Mouse (Mus musculus): ENCODE results near the gene Jade2. TPM values are rescaled to one million over a fixed set of nuclear protein-coding genes. Genes with fewer than 3 reads are reported as not detected.

The Jade2 gene
- polyA plus RNA-seq, 1 experiment from 2014 or later = 0.44 TPM

- WGBS = 26% methylated on average over 4 of the region's 4 CpGs
- no peaks in the 10 kb centered on the region for H3K36me3 ChIP-seq (ENCODE audit: control insufficient read depth, insufficient read depth, low read length)
- DNase-seq (ENCODE audit: low spot score) (no peak), ATAC-seq (ENCODE audit: insufficient number of reproducible peaks, low FRiP score, low TSS enrichment, low read depth) (no peak)
- H3K9me3 ChIP-seq (ENCODE audit: control insufficient read depth, low read length) = no peaks in the 10 kb centered on the region
- no peak overlapping the region for H3K27ac ChIP-seq (replicated peaks; ENCODE audit: low read depth, low read length)
- H3K4me2 ChIP-seq (ENCODE audit: low read depth, severe bottlenecking) = no peak overlapping the region
- no peak overlapping the region for H3K4me3 ChIP-seq (ENCODE audit: low read depth, low read length)
- no peaks in the 10 kb centered on the region for H3K27me3 ChIP-seq (ENCODE audit: control insufficient read depth, insufficient read depth, low read length)
- no peaks in the 10 kb centered on the region for H3K4me1 ChIP-seq (ENCODE audit: control insufficient read depth, insufficient read depth, low read length)
- H3K9ac ChIP-seq (ENCODE audit: low read length) = no peak overlapping the region
These were observed 34.7 kb downstream of the Jade2 start for GRCm38 (mm10) chr11:51822736-51823135.

GRCm38 (mm10) chr11:51820861-51821260 lies 36.6 kb downstream of the Jade2 start:
- no peak overlapping the region for H3K4me2 ChIP-seq (ENCODE audit: low read depth, severe bottlenecking)
- H3K27ac ChIP-seq (replicated peaks; ENCODE audit: low read depth, low read length) = no peak overlapping the region
- peak; percentile 85 for DNase-seq (ENCODE audit: low spot score)
- H3K9ac ChIP-seq (ENCODE audit: low read length) = no peak overlapping the region
- no peaks in the 10 kb centered on the region for H3K9me3 ChIP-seq (ENCODE audit: control insufficient read depth, low read length)
- WGBS = 46% methylated on average over 11 of the region's 11 CpGs
- H3K4me1 ChIP-seq (ENCODE audit: control insufficient read depth, insufficient read depth, low read length) = no peaks in the 10 kb centered on the region
- H3K36me3 ChIP-seq (ENCODE audit: control insufficient read depth, insufficient read depth, low read length) = no peaks in the 10 kb centered on the region
- H3K27me3 ChIP-seq (ENCODE audit: control insufficient read depth, insufficient read depth, low read length) = no peaks in the 10 kb centered on the region
- ATAC-seq (ENCODE audit: insufficient number of reproducible peaks, low FRiP score, low TSS enrichment, low read depth) = no peak
- H3K4me3 ChIP-seq (ENCODE audit: low read depth, low read length) = no peak overlapping the region

GRCm38 (mm10) chr11:51819964-51820363 lies 37.5 kb downstream of the Jade2 start:
- WGBS = 68% methylated on average over 3 of the region's 3 CpGs

GRCm38 (mm10) chr11:51818837-51819236 lies 38.6 kb downstream of the Jade2 start:
- ATAC-seq (ENCODE audit: insufficient number of reproducible peaks, low FRiP score, low TSS enrichment, low read depth) = no peak
- 82% methylated on average over 4 of the region's 4 CpGs for WGBS
- H3K9me3 ChIP-seq (ENCODE audit: control insufficient read depth, low read length) = no peaks in the 10 kb centered on the region

More at GRCm38 (mm10) chr11:51819964-51820363, 37.5 kb downstream of the Jade2 start:
- Histone ChIP-seq H3K9ac (ENCODE audit: low read length) (no peak overlapping the region), H3K9me3 (ENCODE audit: control insufficient read depth, low read length) (no peaks in the 10 kb centered on the region), H3K4me1 (ENCODE audit: control insufficient read depth, insufficient read depth, low read length) (no peaks in the 10 kb centered on the region), H3K36me3 (ENCODE audit: control insufficient read depth, insufficient read depth, low read length) (no peaks in the 10 kb centered on the region), H3K27ac (replicated peaks; ENCODE audit: low read depth, low read length) (no peak overlapping the region), H3K27me3 (ENCODE audit: control insufficient read depth, insufficient read depth, low read length) (no peaks in the 10 kb centered on the region), H3K4me3 (ENCODE audit: low read depth, low read length) (no peak overlapping the region), H3K4me2 (ENCODE audit: low read depth, severe bottlenecking) (no peak overlapping the region)
- ATAC-seq (ENCODE audit: insufficient number of reproducible peaks, low FRiP score, low TSS enrichment, low read depth) (no peak), DNase-seq (ENCODE audit: low spot score) (peak; percentile 51)

GRCm38 (mm10) chr11:51817756-51818155 lies 39.7 kb downstream of the Jade2 start:
- H3K36me3 ChIP-seq (ENCODE audit: control insufficient read depth, insufficient read depth, low read length) = no peaks in the 10 kb centered on the region; the same call in 1 of the 2 replicates
- no peaks in the 10 kb centered on the region for H3K27me3 ChIP-seq (ENCODE audit: control insufficient read depth, insufficient read depth, low read length)
- peak; percentile 94 for DNase-seq (ENCODE audit: low spot score)
- no peak for ATAC-seq (ENCODE audit: insufficient number of reproducible peaks, low FRiP score, low TSS enrichment, low read depth)
- H3K4me1 ChIP-seq (ENCODE audit: control insufficient read depth, insufficient read depth, low read length) = no peaks in the 10 kb centered on the region
- H3K4me3 ChIP-seq (ENCODE audit: low read depth, low read length) = no peak overlapping the region
- no peak overlapping the region for H3K4me2 ChIP-seq (ENCODE audit: low read depth, severe bottlenecking)
- no peaks in the 10 kb centered on the region for H3K9me3 ChIP-seq (ENCODE audit: control insufficient read depth, low read length)
- no peak overlapping the region for H3K9ac ChIP-seq (ENCODE audit: low read length)
- no peak overlapping the region for H3K27ac ChIP-seq (replicated peaks; ENCODE audit: low read depth, low read length)
- 37% methylated on average over 6 of the region's 6 CpGs for WGBS

More at GRCm38 (mm10) chr11:51818837-51819236, 38.6 kb downstream of the Jade2 start:
- Histone ChIP-seq H3K9ac (ENCODE audit: low read length) (no peak overlapping the region), H3K4me1 (ENCODE audit: control insufficient read depth, insufficient read depth, low read length) (no peaks in the 10 kb centered on the region), H3K4me2 (ENCODE audit: low read depth, severe bottlenecking) (no peak overlapping the region), H3K27ac (replicated peaks; ENCODE audit: low read depth, low read length) (no peak overlapping the region), H3K27me3 (ENCODE audit: control insufficient read depth, insufficient read depth, low read length) (no peaks in the 10 kb centered on the region), H3K36me3 (ENCODE audit: control insufficient read depth, insufficient read depth, low read length) (no peaks in the 10 kb centered on the region; the same call in 1 of the 2 replicates), H3K4me3 (ENCODE audit: low read depth, low read length) (no peak overlapping the region)
- DNase-seq (ENCODE audit: low spot score) = no peak

GRCm38 (mm10) chr11:51812022-51812546 lies 45.4 kb downstream of the Jade2 start:
- 88% methylated on average over 8 of the region's 8 CpGs for WGBS
- ATAC-seq (ENCODE audit: insufficient number of reproducible peaks, low FRiP score, low TSS enrichment, low read depth) (no peak), DNase-seq (ENCODE audit: low spot score) (no peak)
- no peaks in the 10 kb centered on the region for H3K27me3 ChIP-seq (ENCODE audit: control insufficient read depth, insufficient read depth, low read length)
- H3K36me3 ChIP-seq (ENCODE audit: control insufficient read depth, insufficient read depth, low read length) = no peaks in the 10 kb centered on the region; the same call in 1 of the 2 replicates
- H3K4me1 ChIP-seq (ENCODE audit: control insufficient read depth, insufficient read depth, low read length) = peaks cover 3% of the 10 kb centered on the region; the same call in 1 of the 2 replicates
- H3K9ac ChIP-seq (ENCODE audit: low read length) = no peak overlapping the region
- no peak overlapping the region for H3K4me3 ChIP-seq (ENCODE audit: low read depth, low read length)
- H3K27ac ChIP-seq (replicated peaks; ENCODE audit: low read depth, low read length) = no peak overlapping the region
- no peak overlapping the region for H3K4me2 ChIP-seq (ENCODE audit: low read depth, severe bottlenecking)
- H3K9me3 ChIP-seq (ENCODE audit: control insufficient read depth, low read length) = no peaks in the 10 kb centered on the region

GRCm38 (mm10) chr11:51811230-51811629 lies 46.2 kb downstream of the Jade2 start:
- ATAC-seq (ENCODE audit: insufficient number of reproducible peaks, low FRiP score, low TSS enrichment, low read depth) = no peak
- DNase-seq (ENCODE audit: low spot score) = no peak
- no peaks in the 10 kb centered on the region; the same call in 1 of the 2 replicates for H3K36me3 ChIP-seq (ENCODE audit: control insufficient read depth, insufficient read depth, low read length)
- H3K27ac ChIP-seq (replicated peaks; ENCODE audit: low read depth, low read length) = no peak overlapping the region
- peaks cover 3% of the 10 kb centered on the region; the same call in 1 of the 2 replicates for H3K4me1 ChIP-seq (ENCODE audit: control insufficient read depth, insufficient read depth, low read length)
- H3K27me3 ChIP-seq (ENCODE audit: control insufficient read depth, insufficient read depth, low read length) = no peaks in the 10 kb centered on the region
- WGBS = 85% methylated on average over 4 of the region's 4 CpGs
- no peak overlapping the region for H3K4me2 ChIP-seq (ENCODE audit: low read depth, severe bottlenecking)
- no peak overlapping the region for H3K9ac ChIP-seq (ENCODE audit: low read length)
- H3K4me3 ChIP-seq (ENCODE audit: low read depth, low read length) = no peak overlapping the region
- H3K9me3 ChIP-seq (ENCODE audit: control insufficient read depth, low read length) = no peaks in the 10 kb centered on the region

GRCm38 (mm10) chr11:51809632-51810224 lies 47.7 kb downstream of the Jade2 start:
- H3K27me3 ChIP-seq (ENCODE audit: control insufficient read depth, insufficient read depth, low read length) = no peaks in the 10 kb centered on the region
- H3K36me3 ChIP-seq (ENCODE audit: control insufficient read depth, insufficient read depth, low read length) = no peaks in the 10 kb centered on the region; the same call in 1 of the 2 replicates
- peaks cover 7% of the 10 kb centered on the region for H3K4me1 ChIP-seq (ENCODE audit: control insufficient read depth, insufficient read depth, low read length)
- peak; percentile 52 for DNase-seq (ENCODE audit: low spot score)
- ATAC-seq (ENCODE audit: insufficient number of reproducible peaks, low FRiP score, low TSS enrichment, low read depth) = no peak
- H3K4me3 ChIP-seq (ENCODE audit: low read depth, low read length) = no peak overlapping the region
- H3K27ac ChIP-seq (replicated peaks; ENCODE audit: low read depth, low read length) = no peak overlapping the region
- H3K4me2 ChIP-seq (ENCODE audit: low read depth, severe bottlenecking) = no peak overlapping the region
- 65% methylated on average over 6 of the region's 6 CpGs for WGBS
- H3K9ac ChIP-seq (ENCODE audit: low read length) = no peak overlapping the region
- H3K9me3 ChIP-seq (ENCODE audit: control insufficient read depth, low read length) = no peaks in the 10 kb centered on the region
